Mouse (Mus musculus) thymus, adult 2 months (tissue): ENCODE results near the gene Gm5475.

Experiments used
- CTCF ChIP-seq: fragments of 200-500 bp; IDR thresholded peaks from 2 replicates; pipeline ENCODE4 v1.5.1; 2012; ENCODE audit warnings: mild to moderate bottlenecking, control low read depth, low read length, moderate library complexity, borderline replicate concordance; ENCODE audit not compliant: control insufficient read depth, poor library complexity, insufficient read depth; ENCODE audit errors: extremely low read depth
- POLR2A ChIP-seq: fragments of 200-500 bp; IDR thresholded peaks from 2 replicates; pipeline ENCODE4 v1.6.1; 2012; ENCODE audit warnings: mild to moderate bottlenecking, low read length, control low read depth, moderate library complexity; ENCODE audit not compliant: control insufficient read depth, poor library complexity, insufficient read depth; ENCODE audit errors: extremely low read depth

DNA sequence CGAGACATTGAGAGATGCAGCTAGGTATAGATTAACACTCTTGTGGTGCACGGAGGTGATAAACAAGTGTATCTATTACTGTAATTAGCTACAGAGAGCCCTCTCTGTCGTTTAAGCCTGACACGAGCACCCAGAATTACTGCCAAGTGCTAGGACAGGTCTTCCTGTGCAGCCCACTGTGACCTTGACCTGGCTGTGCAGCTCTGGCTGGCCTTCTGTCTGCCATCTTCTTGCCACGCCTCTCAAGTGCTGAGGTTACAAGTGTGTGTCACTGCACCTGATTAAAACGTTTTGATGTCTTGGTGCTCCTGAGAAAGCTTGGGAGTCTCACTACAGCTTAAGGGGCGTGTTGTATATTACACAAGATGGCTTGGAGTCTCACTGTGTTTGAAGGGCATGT, 30.9 kb upstream of the Gm5475 start:
- TF ChIP-seq POLR2A = no peak
- no peak for TF ChIP-seq CTCF
